Mouse (Mus musculus) duodenum, adult 2 months (tissue): ENCODE data around the gene Lrrc7. TPM values are rescaled to one million over a fixed set of nuclear protein-coding genes. Genes with fewer than 3 reads are reported as not detected.

Experiments
- polyA plus RNA-seq: library from polyadenylated mRNA; depleted of rRNA; stranded (reverse); fragments of >200 nt; gene quantifications from 2 replicates; pipeline ENCODE4 v1.2.3, GENCODE M21; 2012; ENCODE audit warnings: low replicate concordance; rRNA removed

Lrrc7 gene
- polyA plus RNA-seq = 0.06 TPM in 1 of 2 replicates, not detected in the other

GRCm38 (mm10) chr3:158561987-158562360 is at the start of gene Lrrc7:
TSS of gene Lrrc7 (minus strand) at chr3:158562221.

GRCm38 (mm10) chr3:158036329-158036988 is 525.6 kb downstream of the Lrrc7 start, which contains the start of the genes Srsf11 and Lrrc40:
TSS of gene Srsf11 (minus strand) at chr3:158036639.
TSS of gene Lrrc40 (plus strand) at chr3:158036662.

